ENCODE assay signal across 25 mouse cellular contexts in genomic region chr6:91665990-91666700, GRCm38 (mm10). TPM values are rescaled to one million over a fixed set of nuclear protein-coding genes. Genes with fewer than 3 reads are reported as not detected.
DNase-seq lines count a peak whose midpoint lies in the region; ATAC-seq and TF ChIP-seq lines count a peak whose summit lies in the region.
"Had no signal": no experiment of that assay in that cellular context is flagged by ENCODE, and none has a peak within 500 bp of the region (broad histone marks: within the 10 kb centered on the region; RNA-seq: fewer than 3 reads in every experiment).

No protein-coding gene starts in this region.

- TF ChIP-seq EP300 in lung, postnatal 0 days (IDR thresholded peaks at IDR 0.05), result no peak

- in situ Hi-C loops in ES-E14 (cut with MboI; ENCODE audit: low sequenced_read_pairs in 2 of 2, unreplicated experiment in 2 of 2), result no loop called here

- H3K4me1 ChIP-seq in lung, postnatal 0 days (ENCODE audit: insufficient read depth, low read depth, low read length), result no peaks in the 10 kb centered on the region
- H3K4me1 ChIP-seq in ES-E14 (ENCODE audit: control insufficient read depth in 2 of 2, insufficient read depth in 2 of 2, low read length in 2 of 2, poor library complexity in 1 of 2), result peaks cover 12 to 32% of the 10 kb centered on the region in 2 experiments
- no peaks in the 10 kb centered on the region for H3K4me1 ChIP-seq in intestine, postnatal 0 days (replicated peaks; ENCODE audit: control insufficient read depth, insufficient read depth, low read length)
- H3K4me1 ChIP-seq: embryonic facial prominence, embryonic 12.5 days; embryonic facial prominence, embryonic 15.5 days; heart, embryonic 13.5 days had no signal

- no peaks in the 10 kb centered on the region for H3K27me3 ChIP-seq in lung, postnatal 0 days (replicated peaks; ENCODE audit: insufficient read depth, low read length)
- H3K27me3 ChIP-seq in intestine, postnatal 0 days (replicated peaks; ENCODE audit: control insufficient read depth, insufficient read depth, low read length), result no peaks in the 10 kb centered on the region
- H3K27me3 ChIP-seq: embryonic facial prominence, embryonic 12.5 days; embryonic facial prominence, embryonic 15.5 days had no signal

- no peaks in the 10 kb centered on the region for H3K9me3 ChIP-seq in lung, postnatal 0 days (ENCODE audit: low read length)
- no peaks in the 10 kb centered on the region for H3K9me3 ChIP-seq in ES-E14 (ENCODE audit: control insufficient read depth, insufficient read depth, low read depth, low read length)
- no peaks in the 10 kb centered on the region for H3K9me3 ChIP-seq in intestine, postnatal 0 days (ENCODE audit: control insufficient read depth)
- H3K9me3 ChIP-seq: embryonic facial prominence, embryonic 12.5 days; embryonic facial prominence, embryonic 15.5 days; heart, embryonic 10.5 days; heart, embryonic 13.5 days had no signal

- WGBS in lung, postnatal 0 days, result 87% methylated on average over 3 of the region's 3 CpGs
- WGBS in intestine, postnatal 0 days, result 77% methylated on average over 3 of the region's 3 CpGs

- no peak overlapping the region for H3K27ac ChIP-seq in lung, postnatal 0 days (ENCODE audit: low read length)
- peak overlapping the region; percentile 50; the same call in 1 of the 2 replicates for H3K27ac ChIP-seq in ES-E14 (ENCODE audit: insufficient read depth, low read depth, low read length, poor library complexity, severe bottlenecking)
- H3K27ac ChIP-seq in intestine, postnatal 0 days (ENCODE audit: low read depth, low read length), result no peak overlapping the region
- H3K27ac ChIP-seq: embryonic facial prominence, embryonic 12.5 days; embryonic facial prominence, embryonic 15.5 days; heart, adult 2 months; heart, embryonic 10.5 days; heart, embryonic 13.5 days; hindbrain, embryonic 14.5 days; hindbrain, postnatal 0 days had no signal

- no peak for TF ChIP-seq CTCF in lung, postnatal 0 days (IDR thresholded peaks at IDR 0.05)
- 0 out of 2 replicates have a peak, but pooled peaks have one; percentile 15 for TF ChIP-seq CTCF in intestine, postnatal 0 days (IDR thresholded peaks at IDR 0.05; ENCODE audit: low read depth)

- H3K4me2 ChIP-seq in lung, postnatal 0 days (replicated peaks; ENCODE audit: low read depth, low read length), result no peak overlapping the region
- no peak overlapping the region for H3K4me2 ChIP-seq in intestine, postnatal 0 days (replicated peaks; ENCODE audit: low read depth)
- H3K4me2 ChIP-seq: embryonic facial prominence, embryonic 12.5 days; embryonic facial prominence, embryonic 15.5 days; heart, embryonic 13.5 days; hindbrain, embryonic 14.5 days had no signal

- no peak overlapping the region for H3K9ac ChIP-seq in lung, postnatal 0 days (replicated peaks; ENCODE audit: low read depth)
- no peak overlapping the region for H3K9ac ChIP-seq in ES-E14 (ENCODE audit: insufficient read depth, low read depth, low read length, poor library complexity, severe bottlenecking)
- H3K9ac ChIP-seq in intestine, postnatal 0 days (ENCODE audit: low read depth, low read length), result no peak overlapping the region
- H3K9ac ChIP-seq: embryonic facial prominence, embryonic 12.5 days; embryonic facial prominence, embryonic 15.5 days; heart, embryonic 13.5 days; hindbrain, embryonic 14.5 days had no signal

- no peaks in the 10 kb centered on the region for H3K36me3 ChIP-seq in lung, postnatal 0 days (ENCODE audit: insufficient read depth, low read length)
- no peaks in the 10 kb centered on the region for H3K36me3 ChIP-seq in ES-E14 (ENCODE audit: control insufficient read depth, insufficient read depth, low read length, poor library complexity, severe bottlenecking)
- no peaks in the 10 kb centered on the region for H3K36me3 ChIP-seq in intestine, postnatal 0 days (ENCODE audit: control insufficient read depth, insufficient read depth)
- H3K36me3 ChIP-seq: embryonic facial prominence, embryonic 12.5 days; embryonic facial prominence, embryonic 15.5 days; heart, embryonic 10.5 days; heart, embryonic 13.5 days had no signal

- no peak overlapping the region for H3K4me3 ChIP-seq in lung, postnatal 0 days (ENCODE audit: low read depth, low read length)
- no peak overlapping the region for H3K4me3 ChIP-seq in ES-E14 (ENCODE audit: insufficient read depth in 1 of 2, low read depth in 1 of 2, low read length in 2 of 2, poor library complexity in 1 of 2, severe bottlenecking in 1 of 2)
- no peak overlapping the region for H3K4me3 ChIP-seq in intestine, postnatal 0 days (ENCODE audit: low read depth, low read length)
- H3K4me3 ChIP-seq: embryonic facial prominence, embryonic 12.5 days; embryonic facial prominence, embryonic 15.5 days; heart, adult 2 months; heart, embryonic 10.5 days; heart, embryonic 13.5 days had no signal

- DNase-seq in lung, postnatal 0 days (ENCODE audit: low spot score), result peak; percentile 9
- DNase-seq in lung, postnatal 4 days, result no peak
- DNase-seq in ES-E14 (ENCODE audit: low read depth, low spot score), result no peak
- DNase-seq in kidney, adult 9 months, result no peak
- DNase-seq in spleen, adult 12 weeks (ENCODE audit: low spot score), result no peak
- DNase-seq: adrenal gland, postnatal 14 days; cerebellum, adult 11 months; cerebellum, adult 2 months; cerebellum, adult 9-11 months; cerebellum, postnatal 25 days; gastrocnemius, postnatal 25 days; heart, adult 2 months; heart, postnatal 14 days; heart, postnatal 4 days had no signal

- ATAC-seq in lung, postnatal 0 days, result no peak
- peak; percentile 73 for ATAC-seq in intestine, postnatal 0 days
- no peak for ATAC-seq in granulocyte monocyte progenitor cell, adult 5-6 weeks (replicated peaks; ENCODE audit: poor library complexity, severe bottlenecking)
- ATAC-seq: CD4-positive, CD25-positive, alpha-beta regulatory T cell, adult 4 months; forebrain, embryonic 14.5 days; hindbrain, postnatal 0 days; inflammation-experienced regulatory T-cells, adult 6 months had no signal

TF ChIP-seq in ES-E14, 5 proteins besides CTCF, POLR2A, EP300 and RAD21:
- no peak for TF ChIP-seq ZNF384 (IDR thresholded peaks at IDR 0.05; ENCODE audit: low read depth, low read length)
- no peak for TF ChIP-seq HCFC1 (IDR thresholded peaks at IDR 0.05; ENCODE audit: borderline replicate concordance, insufficient read depth, low read length)
- TF ChIP-seq CHD2 (IDR thresholded peaks at IDR 0.05; ENCODE audit: low read depth, low read length), result no peak
- no peak for TF ChIP-seq MAFK (IDR thresholded peaks at IDR 0.05; ENCODE audit: insufficient read depth, low read depth, low read length)
- TF ChIP-seq ZC3H11A (IDR thresholded peaks at IDR 0.05; ENCODE audit: borderline replicate concordance, low read depth, low read length), result no peak

RNA-seq across cellular contexts. Expression of gene Slc6a6, which starts 17.7 kb away (rescaled TPM):
- polyA plus RNA-seq in lung, postnatal 0 days (2015; fragmentation: Nextera tagmentation; extraction: Ambion mirVana), result 92.6 and 119 TPM in 2 replicates
- total RNA-seq in ES-E14 (2012; rRNA removed), result 150 and 231 TPM in 2 replicates
- 109 and 127 TPM in 2 replicates for polyA plus RNA-seq in intestine, postnatal 0 days (2015; fragmentation: Nextera tagmentation; extraction: Ambion mirVana)
- total RNA-seq in granulocyte monocyte progenitor cell, adult 5-6 weeks (2014; fragmentation: Nextera tagmentation), result 42.8 and 42.9 TPM in 2 replicates
- 18.9 and 30.2 TPM in 2 replicates for total RNA-seq in granulocyte monocyte progenitor cell, adult 5-6 weeks (2017)
